Mouse (Mus musculus) kidney, postnatal 25 days (tissue): ENCODE measurements at regions not wholly inside any gene's neighbourhood (a gene's known extent, or its start where the extent isn't known, plus 50 kb on each side); places are given as distances from the start of the nearest gene placed in this dataset.

ENCODE experiments used
- DNase-seq, 2 experiments: peaks; one replicate each; pipeline ENCODE4 v3.0.0; 2021; ENCODE audit warnings: mixed read lengths in 2 of 2

GRCm38 (mm10) chr12:43843907-43844537, 366.1 kb downstream of the Dnajb9 start:
- no peak for DNase-seq

- no peak for DNase-seq
Observed at GRCm38 (mm10) chr12:43831976-43832375, 378.1 kb downstream of the Dnajb9 start.

GRCm38 (mm10) chr12:43828641-43829040, 381.5 kb downstream of the Dnajb9 start:
- no peak for DNase-seq

- no peak for DNase-seq
Observed at GRCm38 (mm10) chr12:43827901-43828300, 382.2 kb downstream of the Dnajb9 start.

- DNase-seq, result no peak
Observed at GRCm38 (mm10) chr12:43827296-43827695, 382.8 kb downstream of the Dnajb9 start.

- peak in 1 of 2 experiments; percentile 2 for DNase-seq
Observed at GRCm38 (mm10) chr12:43813559-43813958, 396.6 kb downstream of the Dnajb9 start.

GRCm38 (mm10) chr12:43772766-43773165, 437.4 kb downstream of the Dnajb9 start:
- DNase-seq, result no peak

- no peak for DNase-seq
Observed at GRCm38 (mm10) chr12:43762151-43762550, 448.0 kb downstream of the Dnajb9 start.
